Comparison of ENCODE assay signal across 25 mouse cellular contexts in genomic region chr15:98471539-98471938, GRCm38 (mm10). TPM values are rescaled to one million over a fixed set of nuclear protein-coding genes. Genes with fewer than 3 reads are reported as not detected.
"Had no signal": no experiment of that assay in that cellular context is flagged by ENCODE, and none has a peak within 500 bp of the region (broad histone marks: within the 10 kb centered on the region; RNA-seq: fewer than 3 reads in every experiment).

No protein-coding gene starts in this region.

- H3K9me3 ChIP-seq: neural tube, embryonic 13.5 days; neural tube, embryonic 15.5 days; stomach, embryonic 15.5 days had no signal

- DNase-seq: retina, postnatal 1 day; right cerebral cortex, adult 18-20 months; right cerebral cortex, postnatal 14 days; right cerebral cortex, postnatal 25 days; right cerebral cortex, postnatal 4 days; spleen, adult 18-20 months; thymus, adult 18-20 months; thymus, adult 2 months; thymus, postnatal 14 days; thymus, postnatal 25 days; thymus, postnatal 36 days; thymus, postnatal 4 days had no signal

- H3K27me3 ChIP-seq: neural tube, embryonic 13.5 days; neural tube, embryonic 15.5 days; stomach, embryonic 15.5 days had no signal

- H3K9ac ChIP-seq: neural tube, embryonic 13.5 days; neural tube, embryonic 15.5 days; stomach, embryonic 15.5 days had no signal

- H3K4me1 ChIP-seq: neural tube, embryonic 13.5 days; neural tube, embryonic 15.5 days; stomach, embryonic 15.5 days had no signal

- H3K27ac ChIP-seq: neural tube, embryonic 13.5 days; neural tube, embryonic 15.5 days; stomach, embryonic 15.5 days; stomach, postnatal 0 days had no signal

- H3K4me3 ChIP-seq: neural tube, embryonic 13.5 days; neural tube, embryonic 15.5 days; stomach, embryonic 15.5 days had no signal

- H3K36me3 ChIP-seq: neural tube, embryonic 13.5 days; neural tube, embryonic 15.5 days; stomach, embryonic 15.5 days had no signal

RNA-seq across cellular contexts. Expression of gene OR5BS1P, which starts 1.8 kb away (rescaled TPM):
- total RNA-seq: neutrophil, adult 5-6 weeks had no signal
- polyA plus RNA-seq: neural tube, embryonic 13.5 days; neural tube, embryonic 14.5 days; neural tube, embryonic 15.5 days; small intestine, adult 2 months; spleen, adult 2 months; stomach, embryonic 14.5 days; stomach, embryonic 15.5 days; stomach, embryonic 16.5 days; stomach, postnatal 0 days; testis, adult 2 months; thymus, adult 2 months had no signal

RNA-seq across cellular contexts. Expression of gene Lalba, which starts 11.0 kb away (rescaled TPM):
- total RNA-seq: neutrophil, adult 5-6 weeks had no signal
- polyA plus RNA-seq: neural tube, embryonic 13.5 days; neural tube, embryonic 14.5 days; neural tube, embryonic 15.5 days; small intestine, adult 2 months; spleen, adult 2 months; stomach, embryonic 14.5 days; stomach, embryonic 15.5 days; testis, adult 2 months; thymus, adult 2 months; urinary bladder, adult 2 months had no signal

RNA-seq across cellular contexts. Expression of gene Olfr281, which starts 19.2 kb away (rescaled TPM):
- total RNA-seq: neutrophil, adult 5-6 weeks had no signal
- polyA plus RNA-seq: neural tube, embryonic 13.5 days; neural tube, embryonic 14.5 days; neural tube, embryonic 15.5 days; small intestine, adult 2 months; spleen, adult 2 months; stomach, embryonic 14.5 days; stomach, embryonic 16.5 days; stomach, postnatal 0 days; testis, adult 2 months; thymus, adult 2 months; thymus, postnatal 0 days; urinary bladder, adult 2 months had no signal

RNA-seq across cellular contexts. Expression of gene Olfr279, which starts 20.7 kb away (rescaled TPM):
- total RNA-seq: neutrophil, adult 5-6 weeks had no signal
- polyA plus RNA-seq: neural tube, embryonic 13.5 days; neural tube, embryonic 14.5 days; neural tube, embryonic 15.5 days; small intestine, adult 2 months; spleen, adult 2 months; stomach, embryonic 14.5 days; stomach, embryonic 15.5 days; stomach, embryonic 16.5 days; stomach, postnatal 0 days; thymus, adult 2 months; thymus, postnatal 0 days; urinary bladder, adult 2 months had no signal

RNA-seq across cellular contexts. Expression of gene Olfr282, which starts 40.5 kb away (rescaled TPM):
- total RNA-seq: neutrophil, adult 5-6 weeks had no signal
- polyA plus RNA-seq: neural tube, embryonic 13.5 days; neural tube, embryonic 14.5 days; neural tube, embryonic 15.5 days; small intestine, adult 2 months; spleen, adult 2 months; stomach, embryonic 14.5 days; stomach, embryonic 15.5 days; stomach, embryonic 16.5 days; stomach, postnatal 0 days; thymus, adult 2 months; thymus, postnatal 0 days; urinary bladder, adult 2 months had no signal
